Mouse (Mus musculus): ENCODE results near the gene Ptpn5. TPM values are rescaled to one million over a fixed set of nuclear protein-coding genes. Genes with fewer than 3 reads are reported as not detected.

Gene Ptpn5
- polyA plus RNA-seq (2014; fragmentation: Nextera tagmentation; extraction: Ambion mirVana): 2.5 and 4.6 TPM in 2 replicates

GRCm38 (mm10) chr7:47133331-47133730, at the start of gene Ptpn5:
Gene Ptpn5, minus strand, starts transcription at chr7:47133684.
- no peak within 1 kb of the TSS for H3K27ac ChIP-seq (replicated peaks; ENCODE audit: low read depth, low read length)
- peak within 1 kb of the TSS; percentile 62 for H3K4me3 ChIP-seq (ENCODE audit: low read depth, low read length)
- DNase-seq (ENCODE audit: low spot score) (peak; percentile 4), ATAC-seq (replicated peaks; ENCODE audit: insufficient number of reproducible peaks, low FRiP score, low TSS enrichment, low read depth) (no peak)
- no peaks in the 10 kb centered on the region for H3K36me3 ChIP-seq (replicated peaks; ENCODE audit: control insufficient read depth, insufficient read depth, low read depth, low read length)
- peaks cover 37% of the 10 kb centered on the region for H3K27me3 ChIP-seq (ENCODE audit: control insufficient read depth, insufficient read depth, low read length)
- peak within 1 kb of the TSS; percentile 62 for H3K9ac ChIP-seq (replicated peaks; ENCODE audit: low read length)
- H3K9me3 ChIP-seq (replicated peaks; ENCODE audit: control insufficient read depth, low read length): no peaks in the 10 kb centered on the region
- peak within 1 kb of the TSS; percentile 99 for H3K4me2 ChIP-seq (ENCODE audit: low read depth, low read length)
- WGBS: 6% methylated on average over 12 of the region's 13 CpGs
- no peaks in the 10 kb centered on the region; the same call in 1 of the 2 replicates for H3K4me1 ChIP-seq (ENCODE audit: control insufficient read depth, insufficient read depth, low read length)

- no peaks in the 10 kb centered on the region for H3K36me3 ChIP-seq (replicated peaks; ENCODE audit: control insufficient read depth, insufficient read depth, low read depth, low read length)
- no peaks in the 10 kb centered on the region for H3K4me1 ChIP-seq (ENCODE audit: control insufficient read depth, insufficient read depth, low read length)
- no peaks in the 10 kb centered on the region for H3K27me3 ChIP-seq (ENCODE audit: control insufficient read depth, insufficient read depth, low read length)
- 74% methylated on average over 5 of the region's 5 CpGs for WGBS
- no peak overlapping the region for H3K4me3 ChIP-seq (ENCODE audit: low read depth, low read length)
- no peak overlapping the region for H3K9ac ChIP-seq (replicated peaks; ENCODE audit: low read length)
- no peak overlapping the region for H3K27ac ChIP-seq (replicated peaks; ENCODE audit: low read depth, low read length)
- no peaks in the 10 kb centered on the region for H3K9me3 ChIP-seq (replicated peaks; ENCODE audit: control insufficient read depth, low read length)
- H3K4me2 ChIP-seq (ENCODE audit: low read depth, low read length): no peak overlapping the region
- ATAC-seq (replicated peaks; ENCODE audit: insufficient number of reproducible peaks, low FRiP score, low TSS enrichment, low read depth) (no peak), DNase-seq (ENCODE audit: low spot score) (no peak)
These were observed 37.3 kb upstream of the Ptpn5 start for GRCm38 (mm10) chr7:47170814-47171213.

- Histone ChIP-seq H3K27me3 (ENCODE audit: control insufficient read depth, insufficient read depth, low read length) (no peaks in the 10 kb centered on the region), H3K4me3 (ENCODE audit: low read depth, low read length) (no peak overlapping the region), H3K9ac (replicated peaks; ENCODE audit: low read length) (no peak overlapping the region), H3K4me1 (ENCODE audit: control insufficient read depth, insufficient read depth, low read length) (no peaks in the 10 kb centered on the region), H3K4me2 (ENCODE audit: low read depth, low read length) (no peak overlapping the region), H3K27ac (replicated peaks; ENCODE audit: low read depth, low read length) (no peak overlapping the region), H3K36me3 (replicated peaks; ENCODE audit: control insufficient read depth, insufficient read depth, low read depth, low read length) (no peaks in the 10 kb centered on the region), H3K9me3 (replicated peaks; ENCODE audit: control insufficient read depth, low read length) (no peaks in the 10 kb centered on the region)
- DNase-seq (ENCODE audit: low spot score): no peak
- WGBS: 56% methylated on average over 4 of the region's 4 CpGs
- no peak for ATAC-seq (replicated peaks; ENCODE audit: insufficient number of reproducible peaks, low FRiP score, low TSS enrichment, low read depth)
These were observed 31.5 kb upstream of the Ptpn5 start for GRCm38 (mm10) chr7:47165028-47165427.

GRCm38 (mm10) chr7:47163203-47163602, 29.7 kb upstream of the Ptpn5 start:
- no peaks in the 10 kb centered on the region for H3K4me1 ChIP-seq (ENCODE audit: control insufficient read depth, insufficient read depth, low read length)
- no peak for DNase-seq (ENCODE audit: low spot score)
- WGBS: 77% methylated on average over 4 of the region's 4 CpGs
- H3K4me3 ChIP-seq (ENCODE audit: low read depth, low read length): no peak overlapping the region
- no peak overlapping the region for H3K9ac ChIP-seq (replicated peaks; ENCODE audit: low read length)
- H3K9me3 ChIP-seq (replicated peaks; ENCODE audit: control insufficient read depth, low read length): no peaks in the 10 kb centered on the region
- no peaks in the 10 kb centered on the region for H3K36me3 ChIP-seq (replicated peaks; ENCODE audit: control insufficient read depth, insufficient read depth, low read depth, low read length)
- no peak overlapping the region for H3K27ac ChIP-seq (replicated peaks; ENCODE audit: low read depth, low read length)
- H3K4me2 ChIP-seq (ENCODE audit: low read depth, low read length): no peak overlapping the region
- no peak for ATAC-seq (replicated peaks; ENCODE audit: insufficient number of reproducible peaks, low FRiP score, low TSS enrichment, low read depth)
- H3K27me3 ChIP-seq (ENCODE audit: control insufficient read depth, insufficient read depth, low read length): no peaks in the 10 kb centered on the region

- H3K4me2 ChIP-seq (ENCODE audit: low read depth, low read length): no peak overlapping the region
- 71% methylated on average over 2 of the region's 2 CpGs for WGBS
- ATAC-seq (replicated peaks; ENCODE audit: insufficient number of reproducible peaks, low FRiP score, low TSS enrichment, low read depth) (no peak), DNase-seq (ENCODE audit: low spot score) (no peak)
- no peak overlapping the region for H3K27ac ChIP-seq (replicated peaks; ENCODE audit: low read depth, low read length)
- no peak overlapping the region for H3K4me3 ChIP-seq (ENCODE audit: low read depth, low read length)
- H3K9me3 ChIP-seq (replicated peaks; ENCODE audit: control insufficient read depth, low read length): no peaks in the 10 kb centered on the region
- H3K9ac ChIP-seq (replicated peaks; ENCODE audit: low read length): no peak overlapping the region
- no peaks in the 10 kb centered on the region for H3K36me3 ChIP-seq (replicated peaks; ENCODE audit: control insufficient read depth, insufficient read depth, low read depth, low read length)
- H3K4me1 ChIP-seq (ENCODE audit: control insufficient read depth, insufficient read depth, low read length): no peaks in the 10 kb centered on the region
- no peaks in the 10 kb centered on the region for H3K27me3 ChIP-seq (ENCODE audit: control insufficient read depth, insufficient read depth, low read length)
These were observed 25.0 kb upstream of the Ptpn5 start for GRCm38 (mm10) chr7:47158451-47158850.

- ATAC-seq (replicated peaks; ENCODE audit: insufficient number of reproducible peaks, low FRiP score, low TSS enrichment, low read depth) (no peak), DNase-seq (ENCODE audit: low spot score) (no peak)
- Histone ChIP-seq H3K27me3 (ENCODE audit: control insufficient read depth, insufficient read depth, low read length) (no peaks in the 10 kb centered on the region), H3K9me3 (replicated peaks; ENCODE audit: control insufficient read depth, low read length) (no peaks in the 10 kb centered on the region), H3K4me1 (ENCODE audit: control insufficient read depth, insufficient read depth, low read length) (no peaks in the 10 kb centered on the region), H3K9ac (replicated peaks; ENCODE audit: low read length) (no peak overlapping the region), H3K27ac (replicated peaks; ENCODE audit: low read depth, low read length) (no peak overlapping the region), H3K36me3 (replicated peaks; ENCODE audit: control insufficient read depth, insufficient read depth, low read depth, low read length) (no peaks in the 10 kb centered on the region), H3K4me3 (ENCODE audit: low read depth, low read length) (no peak overlapping the region), H3K4me2 (ENCODE audit: low read depth, low read length) (no peak overlapping the region)
- WGBS: 83% methylated on average over 9 of the region's 9 CpGs
These were observed 24.3 kb upstream of the Ptpn5 start for GRCm38 (mm10) chr7:47157743-47158142.

GRCm38 (mm10) chr7:47155849-47156248, 22.4 kb upstream of the Ptpn5 start:
- no peak for DNase-seq (ENCODE audit: low spot score)

GRCm38 (mm10) chr7:47155396-47155795, 21.9 kb upstream of the Ptpn5 start:
- WGBS: 90% methylated on average over 4 of the region's 4 CpGs
- H3K4me2 ChIP-seq (ENCODE audit: low read depth, low read length): no peak overlapping the region
- no peaks in the 10 kb centered on the region for H3K27me3 ChIP-seq (ENCODE audit: control insufficient read depth, insufficient read depth, low read length)
- H3K4me1 ChIP-seq (ENCODE audit: control insufficient read depth, insufficient read depth, low read length): no peaks in the 10 kb centered on the region
- ATAC-seq (replicated peaks; ENCODE audit: insufficient number of reproducible peaks, low FRiP score, low TSS enrichment, low read depth): no peak
- H3K36me3 ChIP-seq (replicated peaks; ENCODE audit: control insufficient read depth, insufficient read depth, low read depth, low read length): no peaks in the 10 kb centered on the region
- no peaks in the 10 kb centered on the region for H3K9me3 ChIP-seq (replicated peaks; ENCODE audit: control insufficient read depth, low read length)
- no peak for DNase-seq (ENCODE audit: low spot score)
- H3K9ac ChIP-seq (replicated peaks; ENCODE audit: low read length): no peak overlapping the region
- H3K27ac ChIP-seq (replicated peaks; ENCODE audit: low read depth, low read length): no peak overlapping the region
- no peak overlapping the region for H3K4me3 ChIP-seq (ENCODE audit: low read depth, low read length)

More at GRCm38 (mm10) chr7:47155849-47156248, 22.4 kb upstream of the Ptpn5 start:
- Histone ChIP-seq H3K9me3 (replicated peaks; ENCODE audit: control insufficient read depth, low read length) (no peaks in the 10 kb centered on the region), H3K27ac (replicated peaks; ENCODE audit: low read depth, low read length) (no peak overlapping the region), H3K36me3 (replicated peaks; ENCODE audit: control insufficient read depth, insufficient read depth, low read depth, low read length) (no peaks in the 10 kb centered on the region), H3K4me1 (ENCODE audit: control insufficient read depth, insufficient read depth, low read length) (no peaks in the 10 kb centered on the region), H3K27me3 (ENCODE audit: control insufficient read depth, insufficient read depth, low read length) (no peaks in the 10 kb centered on the region), H3K4me2 (ENCODE audit: low read depth, low read length) (no peak overlapping the region), H3K9ac (replicated peaks; ENCODE audit: low read length) (no peak overlapping the region), H3K4me3 (ENCODE audit: low read depth, low read length) (no peak overlapping the region)
- ATAC-seq (replicated peaks; ENCODE audit: insufficient number of reproducible peaks, low FRiP score, low TSS enrichment, low read depth): no peak
- 77% methylated on average over 2 of the region's 2 CpGs for WGBS

Data from embryonic facial prominence, embryonic 11.5 days (tissue).